Mouse (Mus musculus): ENCODE measurements around the gene Thrsp.

Thrsp gene

GRCm38 (mm10) chr7:97414915-97415687 lies 2.4 kb downstream of the Thrsp start:
- DNase-seq: peak; percentile 51

GRCm38 (mm10) chr7:97414426-97414825 lies 3.1 kb downstream of the Thrsp start:
- no peak for DNase-seq

GRCm38 (mm10) chr7:97413981-97414380 lies 3.5 kb downstream of the Thrsp start:
- DNase-seq: no peak

- DNase-seq: no peak
These were observed 6.0 kb downstream of the Thrsp start for GRCm38 (mm10) chr7:97411575-97411974.

- DNase-seq: no peak
These were observed 6.4 kb downstream of the Thrsp start for GRCm38 (mm10) chr7:97411106-97411505.

- no peak for DNase-seq
These were observed 10.4 kb downstream of the Thrsp start for GRCm38 (mm10) chr7:97407145-97407544.

GRCm38 (mm10) chr7:97399960-97400715 lies 17.4 kb downstream of the Thrsp start, which contains the start of gene Ndufc2:
Ndufc2 (plus strand) TSS chr7:97400003.
- peak; percentile 78 for DNase-seq

- DNase-seq: no peak
These were observed 18.6 kb downstream of the Thrsp start for GRCm38 (mm10) chr7:97398943-97399342.

- DNase-seq: no peak
These were observed 23.2 kb downstream of the Thrsp start for GRCm38 (mm10) chr7:97394375-97394774.

GRCm38 (mm10) chr7:97392079-97392445 lies 25.5 kb downstream of the Thrsp start:
- DNase-seq: no peak

- no peak for DNase-seq
These were observed 26.0 kb downstream of the Thrsp start for GRCm38 (mm10) chr7:97391293-97392078.

- no peak for DNase-seq
These were observed 29.0 kb downstream of the Thrsp start for GRCm38 (mm10) chr7:97388541-97388940.

GRCm38 (mm10) chr7:97387561-97388147 lies 29.9 kb downstream of the Thrsp start:
- DNase-seq: no peak

- peak; percentile 98 for DNase-seq
These were observed 30.6 kb downstream of the Thrsp start for GRCm38 (mm10) chr7:97386806-97387370.

GRCm38 (mm10) chr7:97386106-97386805 lies 31.3 kb downstream of the Thrsp start:
- peak; percentile 53 for DNase-seq

GRCm38 (mm10) chr7:97383496-97384132 lies 33.9 kb downstream of the Thrsp start:
- DNase-seq: no peak

- no peak for DNase-seq
These were observed 34.9 kb downstream of the Thrsp start for GRCm38 (mm10) chr7:97382661-97383060.

GRCm38 (mm10) chr7:97380500-97381123 lies 36.9 kb downstream of the Thrsp start:
- no peak for DNase-seq

- DNase-seq: no peak
These were observed 38.2 kb downstream of the Thrsp start for GRCm38 (mm10) chr7:97379304-97379703.

- DNase-seq: no peak
These were observed 41.6 kb downstream of the Thrsp start for GRCm38 (mm10) chr7:97375906-97376305.

GRCm38 (mm10) chr7:97375101-97375500 lies 42.4 kb downstream of the Thrsp start:
- no peak for DNase-seq
